ENCODE assay signal across 31 mouse cellular contexts in the genomic region with DNA sequence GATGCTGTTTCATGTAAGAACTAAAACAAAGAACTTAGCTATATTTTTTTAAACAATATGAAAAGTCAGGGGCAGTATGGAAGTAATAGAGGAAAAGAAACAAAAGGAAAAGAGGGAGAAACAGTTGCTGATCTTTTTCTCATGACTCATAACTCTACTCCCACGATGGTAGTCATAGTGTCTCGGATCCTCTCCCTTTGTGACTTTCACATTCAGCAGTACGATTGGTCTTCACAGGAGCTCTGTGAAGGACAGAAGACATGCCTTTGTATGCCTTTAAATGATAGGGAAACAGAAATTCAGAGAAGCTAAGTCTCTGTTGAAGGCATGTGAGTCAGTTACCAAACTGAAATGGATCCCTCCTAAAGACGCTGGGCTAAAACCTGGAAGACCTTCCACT.
DNase-seq lines count a peak whose midpoint lies in the region; ATAC-seq and TF ChIP-seq lines count a peak whose summit lies in the region.
"Had no signal": no experiment of that assay in that cellular context is flagged by ENCODE, and none has a peak within 500 bp of the region (broad histone marks: within the 10 kb centered on the region; RNA-seq: fewer than 3 reads in every experiment).

No protein-coding gene starts in this region.

- peak overlapping the region; percentile 22; the same call in 1 of the 2 replicates for H3K27ac ChIP-seq in hindbrain, postnatal 0 days
- H3K27ac ChIP-seq in hindbrain, embryonic 16.5 days (ENCODE audit: low read depth, low read length), result no peak overlapping the region
- peak overlapping the region; percentile 40; the same call in 1 of the 2 replicates for H3K27ac ChIP-seq in cortical plate, adult 2 months (ENCODE audit: insufficient read depth, low read length)
- peak overlapping the region; percentile 4; the same call in 1 of the 2 replicates for H3K27ac ChIP-seq in olfactory bulb, adult 2 months (ENCODE audit: insufficient read depth, low read depth, low read length)
- H3K27ac ChIP-seq: embryonic facial prominence, embryonic 12.5 days; embryonic facial prominence, embryonic 15.5 days; forebrain, embryonic 12.5 days; forebrain, embryonic 15.5 days; gastrocnemius, adult 2 months; heart, embryonic 15.5 days; hindbrain, embryonic 12.5 days; intestine, embryonic 15.5 days had no signal

- no peak for TF ChIP-seq POLR2A in cortical plate, adult 2 months (IDR thresholded peaks at IDR 0.05; ENCODE audit: extremely low read depth, insufficient read depth, low read length)
- no peak for TF ChIP-seq POLR2A in olfactory bulb, adult 2 months (IDR thresholded peaks at IDR 0.05; ENCODE audit: insufficient read depth, low read depth, low read length)

- H3K4me1 ChIP-seq in hindbrain, postnatal 0 days (ENCODE audit: insufficient read depth, low read length), result no peaks in the 10 kb centered on the region
- no peaks in the 10 kb centered on the region for H3K4me1 ChIP-seq in hindbrain, embryonic 16.5 days (ENCODE audit: control insufficient read depth, insufficient read depth, low read depth, low read length)
- H3K4me1 ChIP-seq in cortical plate, adult 2 months (ENCODE audit: control insufficient read depth, insufficient read depth, low read length), result no peaks in the 10 kb centered on the region
- H3K4me1 ChIP-seq in olfactory bulb, adult 2 months (ENCODE audit: control insufficient read depth, insufficient read depth, low read length), result no peaks in the 10 kb centered on the region
- H3K4me1 ChIP-seq: embryonic facial prominence, embryonic 12.5 days; forebrain, embryonic 12.5 days; forebrain, embryonic 15.5 days; heart, embryonic 12.5 days; heart, embryonic 15.5 days; intestine, embryonic 15.5 days had no signal

- no peak overlapping the region for H3K4me3 ChIP-seq in hindbrain, postnatal 0 days (ENCODE audit: low read length)
- H3K4me3 ChIP-seq in hindbrain, embryonic 16.5 days (ENCODE audit: low read length), result no peak overlapping the region
- H3K4me3 ChIP-seq in cortical plate, adult 2 months (ENCODE audit: insufficient read depth, low read length), result no peak overlapping the region
- H3K4me3 ChIP-seq in olfactory bulb, adult 2 months (ENCODE audit: insufficient read depth, low read depth, low read length), result no peak overlapping the region
- H3K4me3 ChIP-seq: embryonic facial prominence, embryonic 12.5 days; embryonic facial prominence, embryonic 15.5 days; erythroblast, embryonic 14.5 days; forebrain, embryonic 12.5 days; forebrain, embryonic 15.5 days; gastrocnemius, adult 2 months; heart, embryonic 12.5 days; heart, embryonic 15.5 days; hindbrain, embryonic 12.5 days; intestine, embryonic 15.5 days had no signal

- ATAC-seq in frontal cortex, adult (ENCODE audit: low TSS enrichment), result peak; percentile 86
- no peak for ATAC-seq in hindbrain, postnatal 0 days
- ATAC-seq in hindbrain, embryonic 16.5 days, result no peak
- no peak for ATAC-seq in cerebellum, adult (ENCODE audit: insufficient number of reproducible peaks, low FRiP score, low TSS enrichment)
- ATAC-seq: forebrain, embryonic 15.5 days; intestine, embryonic 15.5 days had no signal

- no peak for TF ChIP-seq CTCF in hindbrain, postnatal 0 days (IDR thresholded peaks at IDR 0.05; ENCODE audit: low read depth)
- no peak for TF ChIP-seq CTCF in cortical plate, adult 2 months (IDR thresholded peaks at IDR 0.05; ENCODE audit: extremely low read depth, insufficient read depth, low read length)
- no peak for TF ChIP-seq CTCF in olfactory bulb, adult 2 months (IDR thresholded peaks at IDR 0.05; ENCODE audit: insufficient read depth, low read depth, low read length)

- no peak for DNase-seq in frontal cortex, postnatal 25 days (ENCODE audit: low spot score in 2 of 2)
- DNase-seq in hindbrain, postnatal 0 days (ENCODE audit: low spot score), result no peak
- no peak for DNase-seq in MN1 (ENCODE audit: low spot score)
- DNase-seq: adrenal gland, adult 2 months; adrenal gland, postnatal 14 days; B cell, adult 2 months; cerebellum, adult 18-20 months; cerebellum, adult 9-10 months; cerebellum, postnatal 14 days; gastrocnemius, adult 2 months; gastrocnemius, postnatal 14 days; heart, adult 11 months; heart, postnatal 10 days; heart, postnatal 36 days; kidney, adult 11 months had no signal

- no peaks in the 10 kb centered on the region for H3K27me3 ChIP-seq in hindbrain, postnatal 0 days (ENCODE audit: insufficient read depth, low read length)
- H3K27me3 ChIP-seq in hindbrain, embryonic 16.5 days (replicated peaks; ENCODE audit: control insufficient read depth, insufficient read depth, low read length), result no peaks in the 10 kb centered on the region
- H3K27me3 ChIP-seq: CH12.LX; embryonic facial prominence, embryonic 12.5 days; embryonic facial prominence, embryonic 15.5 days; forebrain, embryonic 12.5 days; forebrain, embryonic 15.5 days; heart, embryonic 12.5 days; heart, embryonic 15.5 days; hindbrain, embryonic 12.5 days; intestine, embryonic 15.5 days had no signal

- H3K4me2 ChIP-seq in hindbrain, postnatal 0 days (ENCODE audit: low read depth, low read length), result no peak overlapping the region
- no peak overlapping the region for H3K4me2 ChIP-seq in hindbrain, embryonic 16.5 days (ENCODE audit: low read length)
- H3K4me2 ChIP-seq: embryonic facial prominence, embryonic 12.5 days; embryonic facial prominence, embryonic 15.5 days; forebrain, embryonic 12.5 days; forebrain, embryonic 15.5 days; heart, embryonic 12.5 days; heart, embryonic 15.5 days; hindbrain, embryonic 12.5 days; intestine, embryonic 15.5 days had no signal

- no peaks in the 10 kb centered on the region for H3K9me3 ChIP-seq in hindbrain, postnatal 0 days (ENCODE audit: low read length)
- no peaks in the 10 kb centered on the region for H3K9me3 ChIP-seq in hindbrain, embryonic 16.5 days (ENCODE audit: control insufficient read depth, low read length)
- H3K9me3 ChIP-seq: embryonic facial prominence, embryonic 12.5 days; embryonic facial prominence, embryonic 15.5 days; forebrain, embryonic 12.5 days; forebrain, embryonic 15.5 days; heart, embryonic 12.5 days; heart, embryonic 15.5 days; hindbrain, embryonic 12.5 days; intestine, embryonic 15.5 days had no signal

- H3K9ac ChIP-seq in hindbrain, postnatal 0 days (replicated peaks; ENCODE audit: low read length), result no peak overlapping the region
- H3K9ac ChIP-seq in hindbrain, embryonic 16.5 days (ENCODE audit: low read depth, low read length), result no peak overlapping the region
- H3K9ac ChIP-seq: embryonic facial prominence, embryonic 12.5 days; embryonic facial prominence, embryonic 15.5 days; forebrain, embryonic 12.5 days; forebrain, embryonic 15.5 days; heart, embryonic 12.5 days; heart, embryonic 15.5 days; hindbrain, embryonic 12.5 days; intestine, embryonic 15.5 days had no signal

- 86% methylated on average over 4 of the region's 4 CpGs for WGBS in hindbrain, postnatal 0 days
- WGBS in hindbrain, embryonic 16.5 days, result 82% methylated on average over 4 of the region's 4 CpGs
- WGBS in olfactory bulb, adult 2 months, result 44% methylated on average over 4 of the region's 4 CpGs

- no peaks in the 10 kb centered on the region for H3K36me3 ChIP-seq in hindbrain, postnatal 0 days (ENCODE audit: insufficient read depth, low read length)
- no peaks in the 10 kb centered on the region for H3K36me3 ChIP-seq in hindbrain, embryonic 16.5 days (ENCODE audit: control insufficient read depth, insufficient read depth, low read length)
- H3K36me3 ChIP-seq: embryonic facial prominence, embryonic 12.5 days; embryonic facial prominence, embryonic 15.5 days; forebrain, embryonic 12.5 days; forebrain, embryonic 15.5 days; G1E; heart, embryonic 12.5 days; heart, embryonic 15.5 days; hindbrain, embryonic 12.5 days; intestine, embryonic 15.5 days had no signal
